Mouse (Mus musculus) adrenal gland, postnatal 14 days (tissue): Measurements from ENCODE around the gene Pola2. TPM values are rescaled to one million over a fixed set of nuclear protein-coding genes. Genes with fewer than 3 reads are reported as not detected.

Source experiments
- DNase-seq: peaks from one replicate; pipeline ENCODE4 v3.0.0; 2021; ENCODE audit warnings: mixed read lengths
- long read RNA-seq, 2 experiments: library from polyadenylated mRNA; stranded (forward); transcript quantifications; one replicate each; pipeline ENCODE4 v2.0.0; 2021
- total RNA-seq: library from RNA; stranded (reverse); gene quantifications from 2 replicates; pipeline ENCODE4 v1.2.3, GENCODE M21; 2021

The Pola2 gene
- total RNA-seq, result 24.6 and 28.4 TPM in 2 replicates
- long read RNA-seq, experiment 1, transcript Pola2-201 (18 exons, 2,421 nt), result major isoform, 13 of 28 reads
- long read RNA-seq, experiment 1, partial matches to known transcripts, result 3 of 28 reads
- long read RNA-seq, experiment 1, other reads (novel, unspliced or antisense), result 12 of 28 reads
- long read RNA-seq, experiment 2, transcript Pola2-201 (18 exons, 2,421 nt), result major isoform, 5 of 22 reads
- long read RNA-seq, experiment 2, partial matches to known transcripts, result 2 of 22 reads
- long read RNA-seq, experiment 2, other reads (novel, unspliced or antisense), result 15 of 22 reads

GRCm38 (mm10) chr19:5963883-5964562 lies at the start of gene Pola2:
Gene Pola2 (minus strand): TSS chr19:5964202.
- DNase-seq, result peak; percentile 94

GRCm38 (mm10) chr19:6013691-6014090 lies 49.7 kb upstream of the Pola2 start:
- DNase-seq, result no peak

DNA sequence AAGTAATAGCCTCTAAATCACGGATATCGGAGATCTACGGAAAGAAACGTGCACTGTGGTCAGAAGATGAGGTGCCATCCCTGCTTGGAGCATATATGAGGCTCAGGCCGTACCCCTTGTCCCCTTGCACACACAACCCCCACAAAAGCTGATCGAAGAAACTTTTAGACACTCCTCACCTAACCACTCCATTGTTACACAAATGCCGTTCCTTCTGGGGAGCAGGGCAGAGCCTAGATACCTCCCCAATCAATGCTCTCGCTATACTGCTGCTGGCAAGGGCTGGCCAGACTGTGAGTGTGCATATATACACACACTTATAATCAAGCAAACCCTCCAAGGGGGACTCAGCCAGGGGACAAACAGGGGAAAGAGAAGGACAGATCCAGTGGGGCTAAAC lies 45.1 kb upstream of the Pola2 start:
- DNase-seq, result no peak

GRCm38 (mm10) chr19:6007013-6007412 lies 43.0 kb upstream of the Pola2 start:
- DNase-seq, result no peak

DNA sequence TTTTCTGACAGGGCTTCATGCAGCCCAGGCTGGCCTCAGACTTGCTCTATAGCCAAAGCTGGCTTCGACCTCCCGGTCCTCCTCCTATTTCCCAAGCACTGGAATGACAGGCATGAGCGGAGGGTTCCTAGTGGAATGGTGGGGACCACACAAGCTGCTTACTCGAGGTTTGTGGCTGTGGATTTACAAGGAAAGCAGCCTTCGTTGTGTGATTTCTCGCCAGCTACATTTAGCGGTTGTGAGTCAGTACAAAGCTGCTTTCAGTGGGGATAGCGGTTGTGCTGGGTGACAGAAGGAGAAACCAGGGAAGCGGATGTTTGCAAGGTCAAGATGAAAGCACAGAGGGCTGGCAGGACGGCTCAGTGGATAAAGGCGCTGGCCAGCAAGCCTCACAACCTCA lies 41.5 kb upstream of the Pola2 start:
- DNase-seq, result no peak

DNA sequence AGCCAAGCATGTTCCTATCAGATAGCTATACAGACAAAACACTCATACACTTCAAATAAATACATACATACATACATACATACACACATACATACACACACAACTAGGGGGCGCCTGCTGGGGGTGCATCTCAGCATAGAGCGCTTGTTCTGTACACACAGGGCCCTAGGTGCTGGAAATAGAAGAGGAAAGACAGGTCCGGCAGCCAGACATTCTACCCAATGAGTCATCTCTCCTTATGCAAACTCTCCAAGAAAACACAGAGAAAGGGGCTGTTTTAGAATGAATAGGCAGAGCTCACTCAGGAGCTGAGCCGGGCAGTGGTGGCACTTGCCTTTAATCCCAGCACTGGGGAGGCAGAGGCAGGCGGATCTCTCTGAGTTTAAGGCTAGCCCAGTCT lies 36.0 kb upstream of the Pola2 start:
- no peak for DNase-seq

DNA sequence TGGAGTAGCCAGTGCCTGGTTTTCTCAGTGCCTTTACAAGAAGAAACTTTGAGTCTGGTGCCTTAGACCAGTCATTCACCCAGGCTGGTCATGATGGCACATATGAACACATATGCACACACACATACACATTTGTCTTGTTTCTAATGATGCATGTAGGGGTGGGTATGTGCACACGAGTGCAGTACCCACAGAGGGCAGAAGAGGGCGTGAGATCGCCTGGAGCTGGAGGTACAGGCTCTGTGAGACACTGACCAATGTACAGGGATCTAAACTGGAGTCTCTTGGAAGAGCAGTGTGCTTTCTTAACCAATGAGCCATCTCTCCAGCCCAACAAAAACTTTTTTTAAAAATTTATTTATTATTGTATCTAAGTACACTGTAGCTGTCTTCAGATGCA lies 34.2 kb upstream of the Pola2 start:
- no peak for DNase-seq

DNA sequence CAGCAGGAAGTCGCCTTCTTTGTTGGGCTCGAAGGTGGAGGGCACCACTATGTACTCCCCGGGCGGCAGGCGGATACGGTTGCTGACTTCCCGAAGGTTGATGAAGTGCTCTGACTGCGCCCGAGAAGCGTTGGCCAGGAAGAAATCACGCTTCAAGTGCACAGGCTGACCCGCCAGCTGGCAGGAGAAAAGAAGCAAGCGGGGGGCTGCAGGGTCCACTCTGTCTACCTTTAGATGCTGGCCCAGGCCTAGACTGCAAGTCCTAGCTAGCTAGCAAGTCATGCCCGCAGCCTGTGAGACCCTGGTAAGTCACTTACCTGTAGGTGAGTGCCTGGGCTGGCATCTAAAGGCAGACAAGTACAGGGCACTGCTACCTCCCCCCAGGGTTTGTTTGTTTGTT lies 30.7 kb upstream of the Pola2 start:
- no peak for DNase-seq

DNA sequence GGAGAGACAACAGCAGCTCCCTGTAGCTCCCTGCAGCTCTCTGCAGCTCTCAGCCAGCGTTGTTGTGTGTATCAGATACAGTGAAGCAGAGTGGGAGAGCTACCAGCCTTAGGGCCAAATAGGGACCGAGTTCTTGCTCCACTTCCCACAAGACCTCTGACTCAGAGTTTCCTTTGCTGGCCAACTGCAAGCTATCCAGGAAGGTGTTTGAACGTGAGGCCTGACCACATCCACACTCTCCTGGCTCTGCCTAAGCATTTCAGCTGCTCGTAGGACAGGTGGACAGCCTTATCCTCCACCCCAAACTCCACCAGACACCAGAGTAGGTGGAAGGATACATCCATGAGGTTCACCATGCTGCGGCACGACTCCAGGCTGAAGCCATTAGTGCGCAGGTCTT lies 28.0 kb upstream of the Pola2 start:
- no peak for DNase-seq

- no peak for DNase-seq
Measured at GRCm38 (mm10) chr19:5991467-5991866, 27.5 kb upstream of the Pola2 start.

DNA sequence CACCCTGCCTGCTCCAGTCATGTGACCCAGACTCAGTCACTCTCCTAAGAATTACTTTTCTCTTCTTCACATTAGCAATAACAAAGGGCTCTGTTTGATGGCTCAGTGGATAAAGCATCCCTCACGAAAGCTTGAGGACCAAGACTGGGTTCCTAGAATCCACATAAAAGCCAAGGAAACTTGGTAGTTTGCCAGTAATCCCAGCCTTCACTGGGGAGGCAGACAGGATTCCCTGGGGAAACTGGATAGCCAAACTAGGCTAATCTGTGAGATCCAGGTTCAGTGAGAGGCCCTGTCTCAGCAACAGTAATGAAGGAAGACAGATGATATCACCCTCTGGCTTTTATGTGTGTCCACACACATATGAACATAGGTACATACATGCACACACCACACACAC lies 26.9 kb upstream of the Pola2 start:
- DNase-seq, result no peak

- no peak for DNase-seq
Measured at GRCm38 (mm10) chr19:5990033-5990432, 26.0 kb upstream of the Pola2 start.

- no peak for DNase-seq
Measured at GRCm38 (mm10) chr19:5989585-5989984, 25.6 kb upstream of the Pola2 start.

- DNase-seq, result peak; percentile 93
Measured at GRCm38 (mm10) chr19:5988815-5989452, 24.9 kb upstream of the Pola2 start.

DNA sequence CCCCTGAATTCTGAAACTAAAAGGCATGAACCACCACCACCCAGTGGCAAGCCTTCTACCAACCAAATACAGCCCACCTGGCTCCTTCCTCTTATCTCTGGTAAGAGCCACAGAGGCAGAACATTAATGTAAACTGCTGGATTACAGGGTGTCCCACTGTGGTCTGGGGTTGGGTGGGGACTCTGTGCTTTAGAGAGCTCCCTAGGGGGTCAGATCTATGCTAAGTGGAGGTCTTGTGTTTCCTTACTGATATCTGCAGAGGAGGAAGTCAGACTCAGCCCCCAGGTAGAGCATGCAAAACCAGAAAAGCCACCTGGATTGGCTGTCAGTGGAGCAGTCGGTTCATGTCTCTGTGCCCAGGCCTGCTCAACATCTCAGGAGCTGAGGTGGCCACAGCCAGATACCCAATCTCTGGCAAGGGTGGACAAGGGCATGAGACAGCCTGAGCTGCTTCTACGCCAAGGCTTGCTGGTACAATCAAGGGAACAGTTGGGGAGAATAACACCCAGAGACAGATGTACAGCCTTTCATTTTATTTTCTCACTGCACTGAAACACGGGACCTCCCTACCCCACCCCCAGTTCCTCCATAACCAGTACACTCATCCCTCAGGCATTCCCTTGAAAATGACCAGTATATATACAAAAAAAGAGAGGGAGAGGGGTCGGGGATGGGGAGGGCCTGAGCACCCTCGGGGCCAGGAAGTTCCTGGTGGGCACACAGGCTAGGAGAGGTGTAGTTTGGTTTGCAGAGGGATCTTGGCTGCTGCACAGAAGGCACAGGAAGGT lies 24.2 kb upstream of the Pola2 start:
- no peak for DNase-seq

DNA sequence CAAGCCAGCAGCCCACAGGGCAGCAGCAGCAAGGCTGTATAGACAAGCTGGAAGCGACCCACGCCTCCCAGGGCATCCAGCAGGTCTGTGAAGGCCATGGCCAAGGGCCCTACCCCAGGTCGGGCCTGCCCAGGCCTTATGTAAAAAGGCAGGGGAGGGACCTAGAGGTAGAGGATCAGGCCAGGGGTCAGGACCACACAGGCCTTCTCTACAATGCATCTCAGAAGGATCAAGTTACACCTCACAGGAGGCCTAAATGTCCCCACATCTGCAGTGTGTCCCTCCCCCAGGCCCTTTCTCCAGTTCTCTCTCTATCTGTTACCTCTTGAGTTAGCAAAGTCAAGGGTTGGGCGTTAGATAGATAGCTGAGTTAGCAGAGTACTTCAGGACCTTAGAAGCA lies 22.0 kb upstream of the Pola2 start, which contains the start of gene Slc22a20:
Gene Slc22a20 (minus strand): TSS at position 101 of the 400 bp plus-strand sequence.
- no peak for DNase-seq

DNA sequence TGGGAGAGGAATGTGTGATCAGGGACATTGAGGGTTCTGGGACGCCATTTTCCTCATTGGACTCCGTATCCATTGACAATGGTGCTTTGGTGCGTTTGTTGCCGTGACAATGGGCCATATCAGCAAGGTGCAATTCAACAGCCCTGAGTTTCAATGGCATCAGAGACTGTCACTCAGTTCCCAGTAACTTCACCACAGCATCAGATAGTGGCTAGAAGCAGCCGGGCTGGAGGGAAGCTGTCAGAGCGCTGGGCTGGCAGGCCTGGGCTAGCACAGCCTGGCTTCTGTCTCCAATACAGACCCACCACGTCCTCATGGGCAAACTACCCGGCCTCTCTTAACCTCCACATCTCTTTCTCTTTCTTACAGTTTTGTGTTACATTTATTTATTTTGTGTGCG lies 16.5 kb upstream of the Pola2 start:
- DNase-seq, result no peak

- no peak for DNase-seq
Measured at GRCm38 (mm10) chr19:5977717-5978116, 13.7 kb upstream of the Pola2 start.

GRCm38 (mm10) chr19:5975676-5976075 lies 11.7 kb upstream of the Pola2 start:
- no peak for DNase-seq

GRCm38 (mm10) chr19:5975112-5975511 lies 11.1 kb upstream of the Pola2 start:
- DNase-seq, result no peak

- DNase-seq, result no peak
Measured at GRCm38 (mm10) chr19:5967664-5968063, 3.7 kb upstream of the Pola2 start.

DNA sequence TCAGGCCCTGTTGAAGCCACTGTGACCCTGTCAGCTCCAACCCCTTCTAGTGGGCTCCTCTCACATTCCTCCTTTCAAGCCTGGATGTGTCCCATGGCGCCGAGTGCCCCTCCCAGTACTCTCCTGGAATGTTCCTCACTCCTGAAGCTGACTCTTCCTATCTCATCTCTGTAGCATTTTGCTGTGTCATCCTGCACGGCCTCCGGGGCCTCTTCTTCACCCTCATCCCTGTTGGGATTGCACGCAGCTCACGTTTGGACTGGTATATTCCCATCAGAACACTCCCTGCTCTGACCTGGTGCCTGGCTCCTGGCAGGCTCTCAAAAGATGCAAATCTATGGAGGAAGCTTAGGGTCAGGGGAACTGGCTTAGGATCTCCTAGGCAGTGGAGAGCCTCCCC lies 2.8 kb upstream of the Pola2 start:
- no peak for DNase-seq

- DNase-seq, result no peak
Measured at GRCm38 (mm10) chr19:5965910-5966309, 1.9 kb upstream of the Pola2 start.
